Mouse (Mus musculus) embryonic fibroblast, embryonic 13.5 days (primary cell): ENCODE data around the gene Pspc1. TPM values are rescaled to one million over a fixed set of nuclear protein-coding genes. Genes with fewer than 3 reads are reported as not detected.
A peak's percentile ranks its signal among the peaks of the same experiment; 100 is the strongest.

ENCODE experiments used
- H3K27ac ChIP-seq: 2 replicates; pipeline ENCODE4 v1.5.1; 2012; ENCODE audit warnings: low read length, control low read depth, inconsistent platforms; ENCODE audit not compliant: insufficient read depth
- H3K4me1 ChIP-seq: 2 replicates; pipeline ENCODE4 v1.6.1; 2011; ENCODE audit warnings: low read length; ENCODE audit not compliant: control insufficient read depth, insufficient read depth
- H3K4me3 ChIP-seq: 2 replicates; pipeline ENCODE4 v1.5.1; 2011; ENCODE audit warnings: mild to moderate bottlenecking, control low read depth, low read length; ENCODE audit not compliant: insufficient read depth
- CTCF ChIP-seq: IDR thresholded peaks from 2 replicates; pipeline ENCODE4 v1.5.1; 2011; ENCODE audit warnings: mild to moderate bottlenecking, control low read depth, low read length, moderate library complexity, borderline replicate concordance; ENCODE audit not compliant: insufficient read depth
- POLR2A ChIP-seq: IDR thresholded peaks from 2 replicates; pipeline ENCODE4 v1.6.1; 2011; ENCODE audit warnings: low read depth, mild to moderate bottlenecking, control low read depth, low read length, moderate library complexity
- polyA plus RNA-seq: library from polyadenylated mRNA; stranded (reverse); fragments of >200 nt; gene quantifications from 2 replicates; pipeline ENCODE4 v1.2.4, GENCODE M21; 2011; ENCODE audit warnings: low read depth; ENCODE audit not compliant: missing spikeins, insufficient read length

The Pspc1 gene
- polyA plus RNA-seq, 1 experiment = 57.4 TPM

- TF ChIP-seq POLR2A (no peak), CTCF (no peak)
- Histone ChIP-seq H3K27ac (no peak overlapping the region), H3K4me3 (no peak overlapping the region)
Measured at GRCm38 (mm10) chr14:56702644-56703043, 75.5 kb downstream of the Pspc1 start.

GRCm38 (mm10) chr14:56697836-56698235 lies 80.3 kb downstream of the Pspc1 start:
- Histone ChIP-seq H3K4me3 (no peak overlapping the region), H3K27ac (no peak overlapping the region), H3K4me1 (no peaks in the 10 kb centered on the region; the same call in 1 of the 2 replicates)
- no peak for TF ChIP-seq CTCF
- TF ChIP-seq POLR2A = no peak

More at GRCm38 (mm10) chr14:56702644-56703043, 75.5 kb downstream of the Pspc1 start:
- no peaks in the 10 kb centered on the region for H3K4me1 ChIP-seq

- H3K27ac ChIP-seq = no peak overlapping the region
- TF ChIP-seq CTCF (no peak), POLR2A (no peak)
- no peaks in the 10 kb centered on the region; the same call in 1 of the 2 replicates for H3K4me1 ChIP-seq
- no peak overlapping the region for H3K4me3 ChIP-seq
Measured at GRCm38 (mm10) chr14:56695495-56695894, 82.6 kb downstream of the Pspc1 start.

GRCm38 (mm10) chr14:56689766-56690165 lies 88.3 kb downstream of the Pspc1 start:
- H3K27ac ChIP-seq = peak overlapping the region; percentile 82
- no peak for TF ChIP-seq POLR2A
- no peak for TF ChIP-seq CTCF
- H3K4me3 ChIP-seq = no peak overlapping the region
- H3K4me1 ChIP-seq = peaks cover 6% of the 10 kb centered on the region

- no peak overlapping the region for H3K4me3 ChIP-seq
- TF ChIP-seq CTCF (no peak), POLR2A (no peak)
- H3K4me1 ChIP-seq = peaks cover 6% of the 10 kb centered on the region
- H3K27ac ChIP-seq = peak overlapping the region; percentile 56
Measured at GRCm38 (mm10) chr14:56689116-56689515, 89.0 kb downstream of the Pspc1 start.

- TF ChIP-seq POLR2A (no peak), CTCF (no peak)
- H3K4me1 ChIP-seq = peaks cover 6% of the 10 kb centered on the region
- no peak overlapping the region for H3K4me3 ChIP-seq
- no peak overlapping the region for H3K27ac ChIP-seq
Measured at GRCm38 (mm10) chr14:56685426-56685825, 92.7 kb downstream of the Pspc1 start.

Other genes starting within 250 kb of the Pspc1 start
- 11.7 and 12.1 TPM in 2 replicates for gene Cenpj, start 202.9 kb downstream of the Pspc1 start, polyA plus RNA-seq
- gene Parp4, start 202.7 kb downstream of the Pspc1 start, polyA plus RNA-seq = 16.8 and 20.5 TPM in 2 replicates
- 34.9 and 37.3 TPM in 2 replicates for gene Mphosph8, start 110.1 kb downstream of the Pspc1 start, polyA plus RNA-seq
- 34.6 and 43.3 TPM in 2 replicates for gene Zmym5, start 33.4 kb upstream of the Pspc1 start, polyA plus RNA-seq
- 103 and 104 TPM in 2 replicates for gene Zmym2, start 108.3 kb upstream of the Pspc1 start, polyA plus RNA-seq